Mouse (Mus musculus): ENCODE results near the gene Myo1e. TPM values are rescaled to one million over a fixed set of nuclear protein-coding genes. Genes with fewer than 3 reads are reported as not detected.

The Myo1e gene
- polyA plus RNA-seq, 1 experiment from 2014 or later = 15.7 TPM

GRCm38 (mm10) chr9:70202753-70203152 lies 4.4 kb upstream of the Myo1e start:
- DNase-seq (ENCODE audit: low spot score) = peak; percentile 68
- Histone ChIP-seq H3K4me2 (replicated peaks; ENCODE audit: low read depth) (no peak overlapping the region), H3K4me1 (replicated peaks; ENCODE audit: control insufficient read depth, insufficient read depth) (no peaks in the 10 kb centered on the region), H3K9ac (ENCODE audit: low read length) (no peak overlapping the region), H3K27me3 (ENCODE audit: control insufficient read depth, insufficient read depth, low read length) (no peaks in the 10 kb centered on the region), H3K36me3 (ENCODE audit: control insufficient read depth, insufficient read depth, low read length) (no peaks in the 10 kb centered on the region), H3K9me3 (ENCODE audit: control insufficient read depth, low read length) (no peaks in the 10 kb centered on the region), H3K4me3 (ENCODE audit: low read depth, low read length) (no peak overlapping the region), H3K27ac (replicated peaks) (no peak overlapping the region)
- WGBS = 60% methylated on average over 5 of the region's 5 CpGs
- TF ChIP-seq EP300 (optimal IDR thresholded peaks at IDR 0.05) = no peak
- peak; percentile 84 for TF ChIP-seq CTCF (IDR thresholded peaks at IDR 0.05; ENCODE audit: low read depth)
- ATAC-seq (ENCODE audit: low FRiP score, low TSS enrichment) = no peak

GRCm38 (mm10) chr9:70203267-70204076 lies 3.7 kb upstream of the Myo1e start:
- H3K4me3 ChIP-seq (ENCODE audit: low read depth, low read length) = no peak overlapping the region
- H3K4me1 ChIP-seq (replicated peaks; ENCODE audit: control insufficient read depth, insufficient read depth) = no peaks in the 10 kb centered on the region
- no peaks in the 10 kb centered on the region for H3K27me3 ChIP-seq (ENCODE audit: control insufficient read depth, insufficient read depth, low read length)
- TF ChIP-seq EP300 (optimal IDR thresholded peaks at IDR 0.05) (no peak), CTCF (IDR thresholded peaks at IDR 0.05; ENCODE audit: low read depth) (no peak)
- no peak overlapping the region for H3K4me2 ChIP-seq (replicated peaks; ENCODE audit: low read depth)
- H3K27ac ChIP-seq (replicated peaks) = no peak overlapping the region
- H3K9ac ChIP-seq (ENCODE audit: low read length) = no peak overlapping the region
- 71% methylated on average over 15 of the region's 15 CpGs for WGBS
- ATAC-seq (ENCODE audit: low FRiP score, low TSS enrichment) (no peak), DNase-seq (ENCODE audit: low spot score) (no peak)
- no peaks in the 10 kb centered on the region for H3K9me3 ChIP-seq (ENCODE audit: control insufficient read depth, low read length)
- no peaks in the 10 kb centered on the region for H3K36me3 ChIP-seq (ENCODE audit: control insufficient read depth, insufficient read depth, low read length)

- Histone ChIP-seq H3K4me3 (ENCODE audit: low read depth, low read length) (peak overlapping the region; percentile 80), H3K4me2 (replicated peaks; ENCODE audit: low read depth) (peak overlapping the region; percentile 83), H3K9me3 (ENCODE audit: control insufficient read depth, low read length) (no peaks in the 10 kb centered on the region), H3K36me3 (ENCODE audit: control insufficient read depth, insufficient read depth, low read length) (no peaks in the 10 kb centered on the region), H3K27ac (replicated peaks) (peak overlapping the region; percentile 96), H3K27me3 (ENCODE audit: control insufficient read depth, insufficient read depth, low read length) (no peaks in the 10 kb centered on the region), H3K4me1 (replicated peaks; ENCODE audit: control insufficient read depth, insufficient read depth) (peaks cover 5% of the 10 kb centered on the region; the same call in 1 of the 2 replicates), H3K9ac (ENCODE audit: low read length) (peak overlapping the region; percentile 81)
- TF ChIP-seq EP300 (optimal IDR thresholded peaks at IDR 0.05) (no peak), CTCF (IDR thresholded peaks at IDR 0.05; ENCODE audit: low read depth) (peak; percentile 36; the same call in 1 of the 2 replicates)
- under 1% methylated on average over 26 of the region's 26 CpGs for WGBS
- DNase-seq (ENCODE audit: low spot score) (peak; percentile 83), ATAC-seq (ENCODE audit: low FRiP score, low TSS enrichment) (peak; percentile 72)
Observed at GRCm38 (mm10) chr9:70207981-70208521, 901 bp downstream of the Myo1e start.

- peak overlapping the region; percentile 81 for H3K9ac ChIP-seq (ENCODE audit: low read length)
- ATAC-seq (ENCODE audit: low FRiP score, low TSS enrichment) = no peak
- H3K4me2 ChIP-seq (replicated peaks; ENCODE audit: low read depth) = peak overlapping the region; percentile 83
- no peaks in the 10 kb centered on the region for H3K27me3 ChIP-seq (ENCODE audit: control insufficient read depth, insufficient read depth, low read length)
- no peak for TF ChIP-seq CTCF (IDR thresholded peaks at IDR 0.05; ENCODE audit: low read depth)
- no peak for TF ChIP-seq EP300 (optimal IDR thresholded peaks at IDR 0.05)
- WGBS = 7% methylated on average over 12 of the region's 12 CpGs
- peaks cover 5% of the 10 kb centered on the region; the same call in 1 of the 2 replicates for H3K4me1 ChIP-seq (replicated peaks; ENCODE audit: control insufficient read depth, insufficient read depth)
- peak overlapping the region; percentile 80 for H3K4me3 ChIP-seq (ENCODE audit: low read depth, low read length)
- no peaks in the 10 kb centered on the region for H3K36me3 ChIP-seq (ENCODE audit: control insufficient read depth, insufficient read depth, low read length)
- peak; percentile 28 for DNase-seq (ENCODE audit: low spot score)
- no peaks in the 10 kb centered on the region for H3K9me3 ChIP-seq (ENCODE audit: control insufficient read depth, low read length)
- peak overlapping the region; percentile 96 for H3K27ac ChIP-seq (replicated peaks)
Observed at GRCm38 (mm10) chr9:70208751-70209150, 1.6 kb downstream of the Myo1e start.

GRCm38 (mm10) chr9:70209296-70210049 lies 2.3 kb downstream of the Myo1e start:
- Histone ChIP-seq H3K4me1 (replicated peaks; ENCODE audit: control insufficient read depth, insufficient read depth) (peaks cover 5% of the 10 kb centered on the region; the same call in 1 of the 2 replicates), H3K9ac (ENCODE audit: low read length) (no peak overlapping the region), H3K27ac (replicated peaks) (peak overlapping the region; percentile 45), H3K27me3 (ENCODE audit: control insufficient read depth, insufficient read depth, low read length) (no peaks in the 10 kb centered on the region), H3K4me2 (replicated peaks; ENCODE audit: low read depth) (peak overlapping the region; percentile 83), H3K4me3 (ENCODE audit: low read depth, low read length) (peak overlapping the region; percentile 80; the same call in 1 of the 2 replicates), H3K36me3 (ENCODE audit: control insufficient read depth, insufficient read depth, low read length) (no peaks in the 10 kb centered on the region), H3K9me3 (ENCODE audit: control insufficient read depth, low read length) (no peaks in the 10 kb centered on the region)
- TF ChIP-seq CTCF (IDR thresholded peaks at IDR 0.05; ENCODE audit: low read depth) (0 out of 2 replicates have a peak, but pooled peaks have one; percentile 5), EP300 (optimal IDR thresholded peaks at IDR 0.05) (no peak)
- ATAC-seq (ENCODE audit: low FRiP score, low TSS enrichment) = no peak
- peak; percentile 44 for DNase-seq (ENCODE audit: low spot score)
- 54% methylated on average over 8 of the region's 8 CpGs for WGBS

All from stomach, postnatal 0 days (tissue).